Mouse (Mus musculus): ENCODE results near the gene Nkx6-1.

DNA sequence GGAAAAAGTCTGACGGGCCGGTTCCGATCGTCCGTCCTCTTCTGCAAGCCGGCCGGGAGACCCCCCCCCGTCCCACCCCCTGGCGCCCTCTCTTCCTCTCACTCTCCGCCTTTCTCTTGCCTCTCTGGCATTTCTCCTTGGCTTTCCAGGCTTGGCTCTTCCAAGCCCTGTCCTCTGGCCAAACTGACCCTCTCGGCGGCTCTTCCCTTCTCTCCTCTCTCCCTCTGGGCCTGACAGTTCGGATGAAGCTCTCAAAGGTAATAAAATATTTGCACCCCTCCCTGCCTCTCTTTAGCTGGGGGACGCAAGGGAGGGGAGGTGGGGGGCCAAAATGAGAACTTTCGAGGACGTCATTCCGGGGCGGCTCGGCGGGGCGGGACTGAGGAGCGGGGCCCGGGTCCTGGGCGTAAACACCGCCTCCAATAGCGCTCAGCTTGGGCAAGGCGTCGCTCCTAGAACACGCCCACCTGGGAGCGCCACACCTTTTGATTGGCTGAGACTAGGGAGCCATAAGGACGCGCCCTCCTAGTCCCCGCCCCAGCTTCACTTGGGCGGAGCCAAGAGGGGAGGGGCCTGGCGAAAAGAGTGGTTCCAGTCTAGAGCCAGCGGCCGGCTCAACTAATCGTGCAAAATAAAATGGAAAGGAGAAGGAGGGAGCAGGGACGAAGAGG is at the start of gene Nkx6-1:
- TF ChIP-seq CTCF (IDR thresholded peaks at IDR 0.05) (no peak), EP300 (IDR thresholded peaks at IDR 0.05) (no peak)
